Mouse (Mus musculus): ENCODE measurements around the gene Txk. TPM values are rescaled to one million over a fixed set of nuclear protein-coding genes. Genes with fewer than 3 reads are reported as not detected.

Gene Txk
- polyA plus RNA-seq, 1 experiment from 2014 or later: 0.07 TPM

- 92% methylated on average over 9 of the region's 9 CpGs for WGBS
- no peak for ATAC-seq
Observed at GRCm38 (mm10) chr5:72709976-72710375, 42.6 kb downstream of the Txk start.

GRCm38 (mm10) chr5:72709451-72709850 is 43.1 kb downstream of the Txk start:
- Histone ChIP-seq H3K9ac (replicated peaks) (no peak overlapping the region), H3K27ac (no peak overlapping the region), H3K4me3 (replicated peaks) (no peak overlapping the region), H3K36me3 (no peaks in the 10 kb centered on the region), H3K27me3 (no peaks in the 10 kb centered on the region), H3K4me2 (replicated peaks) (no peak overlapping the region), H3K4me1 (replicated peaks) (no peaks in the 10 kb centered on the region), H3K9me3 (no peaks in the 10 kb centered on the region)
- 92% methylated on average over 13 of the region's 13 CpGs for WGBS
- no peak for ATAC-seq

More at GRCm38 (mm10) chr5:72709976-72710375, 42.6 kb downstream of the Txk start:
- no peaks in the 10 kb centered on the region for H3K9me3 ChIP-seq
- H3K27me3 ChIP-seq: no peaks in the 10 kb centered on the region
- H3K27ac ChIP-seq: no peak overlapping the region
- no peak overlapping the region for H3K4me2 ChIP-seq (replicated peaks)
- H3K4me3 ChIP-seq (replicated peaks): no peak overlapping the region
- no peaks in the 10 kb centered on the region for H3K4me1 ChIP-seq (replicated peaks)
- H3K9ac ChIP-seq (replicated peaks): no peak overlapping the region
- H3K36me3 ChIP-seq: no peaks in the 10 kb centered on the region

- Histone ChIP-seq H3K27ac (no peak overlapping the region), H3K4me1 (replicated peaks) (no peaks in the 10 kb centered on the region), H3K27me3 (no peaks in the 10 kb centered on the region), H3K9me3 (no peaks in the 10 kb centered on the region), H3K4me2 (replicated peaks) (no peak overlapping the region), H3K36me3 (no peaks in the 10 kb centered on the region), H3K9ac (replicated peaks) (no peak overlapping the region), H3K4me3 (replicated peaks) (no peak overlapping the region)
- ATAC-seq: no peak
- WGBS: 65% methylated on average over 10 of the region's 10 CpGs
Observed at GRCm38 (mm10) chr5:72706722-72707121, 45.9 kb downstream of the Txk start.

- no peaks in the 10 kb centered on the region for H3K4me1 ChIP-seq (replicated peaks)
- H3K27me3 ChIP-seq: no peaks in the 10 kb centered on the region
- H3K27ac ChIP-seq: no peak overlapping the region
- no peak overlapping the region for H3K4me3 ChIP-seq (replicated peaks)
- no peaks in the 10 kb centered on the region for H3K9me3 ChIP-seq
- no peak overlapping the region for H3K9ac ChIP-seq (replicated peaks)
- no peaks in the 10 kb centered on the region for H3K36me3 ChIP-seq
- no peak overlapping the region for H3K4me2 ChIP-seq (replicated peaks)
- WGBS: 44% methylated on average over 10 of the region's 10 CpGs
- no peak for ATAC-seq
Observed at GRCm38 (mm10) chr5:72706095-72706494, 46.5 kb downstream of the Txk start.

DNA sequence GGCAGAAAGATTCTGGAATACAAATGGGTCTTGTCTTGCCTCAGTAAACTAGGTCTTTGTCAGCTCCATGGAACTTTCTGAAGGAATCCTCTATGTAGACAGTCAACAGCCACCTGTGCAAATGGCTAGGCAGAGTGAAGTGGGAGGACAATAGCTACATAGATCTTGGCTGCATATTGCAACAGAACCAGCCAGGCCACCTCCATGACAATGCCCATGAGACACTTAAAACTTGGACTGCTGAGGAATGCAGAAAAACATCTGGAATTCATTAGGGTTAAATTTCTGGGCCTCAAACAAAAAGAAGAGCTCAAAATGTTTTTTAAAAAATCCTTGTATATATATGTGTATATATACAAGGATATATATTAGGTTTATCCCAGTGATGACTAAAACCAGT is 50.4 kb downstream of the Txk start:
- no peak for ATAC-seq
- no peak overlapping the region for H3K9ac ChIP-seq (replicated peaks)
- H3K27ac ChIP-seq: no peak overlapping the region
- no peak overlapping the region for H3K4me3 ChIP-seq (replicated peaks)
- H3K4me2 ChIP-seq (replicated peaks): no peak overlapping the region
- no peaks in the 10 kb centered on the region for H3K9me3 ChIP-seq
- no peaks in the 10 kb centered on the region for H3K27me3 ChIP-seq
- H3K36me3 ChIP-seq: no peaks in the 10 kb centered on the region
- peaks cover 11% of the 10 kb centered on the region for H3K4me1 ChIP-seq (replicated peaks)

- Histone ChIP-seq H3K4me1 (replicated peaks) (peaks cover 11% of the 10 kb centered on the region), H3K27ac (no peak overlapping the region), H3K4me2 (replicated peaks) (no peak overlapping the region), H3K4me3 (replicated peaks) (no peak overlapping the region), H3K27me3 (no peaks in the 10 kb centered on the region), H3K9ac (replicated peaks) (no peak overlapping the region), H3K36me3 (no peaks in the 10 kb centered on the region), H3K9me3 (no peaks in the 10 kb centered on the region)
- WGBS: 8% methylated on average over 2 of the region's 2 CpGs
- 0 out of 2 replicates have a peak, but pooled peaks have one; percentile 37 for ATAC-seq
Observed at GRCm38 (mm10) chr5:72699500-72699818, 53.1 kb downstream of the Txk start.

GRCm38 (mm10) chr5:72698818-72699499 is 53.6 kb downstream of the Txk start:
- ATAC-seq: peak; percentile 68; the same call in 1 of the 2 replicates

DNA sequence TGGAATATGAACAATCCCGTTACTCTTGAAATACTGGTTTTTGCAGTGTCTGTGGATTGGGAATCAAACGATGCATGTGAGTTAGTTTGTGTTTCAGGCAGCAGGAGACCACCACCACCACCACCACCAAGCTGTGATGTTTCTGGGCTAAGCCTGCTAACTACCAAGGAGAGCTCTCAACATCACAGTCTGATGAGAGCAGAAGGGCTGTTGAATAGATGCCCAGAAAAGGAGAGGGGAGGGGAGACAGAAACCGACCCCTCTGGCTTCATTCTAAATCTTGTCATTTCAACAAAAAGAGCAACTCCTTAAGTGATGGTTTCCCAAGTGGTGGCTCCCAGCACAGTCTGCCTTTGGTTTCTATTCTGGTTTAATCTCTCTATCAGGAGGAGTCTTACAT is 54.2 kb downstream of the Txk start:
- no peak overlapping the region for H3K4me2 ChIP-seq (replicated peaks)
- WGBS: 57% methylated on average over 3 of the region's 3 CpGs
- H3K9ac ChIP-seq (replicated peaks): no peak overlapping the region
- H3K36me3 ChIP-seq: no peaks in the 10 kb centered on the region
- H3K4me1 ChIP-seq (replicated peaks): peaks cover 11% of the 10 kb centered on the region
- ATAC-seq: 0 out of 2 replicates have a peak, but pooled peaks have one; percentile 43
- no peaks in the 10 kb centered on the region for H3K9me3 ChIP-seq
- no peak overlapping the region for H3K4me3 ChIP-seq (replicated peaks)
- H3K27me3 ChIP-seq: no peaks in the 10 kb centered on the region
- no peak overlapping the region for H3K27ac ChIP-seq

More at GRCm38 (mm10) chr5:72698818-72699499, 53.6 kb downstream of the Txk start:
- H3K4me1 ChIP-seq (replicated peaks): peaks cover 11% of the 10 kb centered on the region
- WGBS: 51% methylated on average over 7 of the region's 7 CpGs
- no peaks in the 10 kb centered on the region for H3K36me3 ChIP-seq
- H3K27ac ChIP-seq: no peak overlapping the region
- H3K4me2 ChIP-seq (replicated peaks): no peak overlapping the region
- no peaks in the 10 kb centered on the region for H3K27me3 ChIP-seq
- H3K4me3 ChIP-seq (replicated peaks): no peak overlapping the region
- H3K9ac ChIP-seq (replicated peaks): no peak overlapping the region
- H3K9me3 ChIP-seq: no peaks in the 10 kb centered on the region

DNA sequence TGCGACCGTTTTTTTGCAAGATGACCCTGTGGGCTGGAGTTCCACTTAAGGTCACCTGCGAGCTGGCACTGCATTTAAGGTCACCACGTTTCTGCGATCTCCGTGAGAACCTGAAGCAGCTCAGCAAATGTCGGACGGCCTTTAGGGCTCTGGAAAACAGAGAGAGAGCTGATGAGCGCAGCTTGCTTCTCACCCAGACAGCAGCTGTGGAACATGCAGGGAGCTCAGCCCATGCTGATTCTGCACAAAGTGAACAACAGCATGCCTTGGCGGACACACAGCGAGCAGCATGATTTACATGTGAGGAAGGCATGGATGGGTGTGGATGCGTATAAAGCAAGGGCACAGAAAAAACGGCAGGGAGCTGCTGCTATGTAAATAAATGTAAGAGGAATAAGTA is 56.1 kb downstream of the Txk start:
- Histone ChIP-seq H3K27ac (no peak overlapping the region), H3K4me1 (replicated peaks) (peaks cover 11% of the 10 kb centered on the region), H3K4me3 (replicated peaks) (no peak overlapping the region), H3K36me3 (no peaks in the 10 kb centered on the region), H3K9ac (replicated peaks) (no peak overlapping the region), H3K4me2 (replicated peaks) (no peak overlapping the region), H3K9me3 (no peaks in the 10 kb centered on the region), H3K27me3 (no peaks in the 10 kb centered on the region)
- ATAC-seq: no peak
- WGBS: 81% methylated on average over 13 of the region's 13 CpGs

- no peak overlapping the region for H3K4me3 ChIP-seq (replicated peaks)
- ATAC-seq: no peak
- no peak overlapping the region for H3K9ac ChIP-seq (replicated peaks)
- H3K9me3 ChIP-seq: no peaks in the 10 kb centered on the region
- no peaks in the 10 kb centered on the region for H3K27me3 ChIP-seq
- H3K4me2 ChIP-seq (replicated peaks): no peak overlapping the region
- H3K36me3 ChIP-seq: no peaks in the 10 kb centered on the region
- H3K27ac ChIP-seq: no peak overlapping the region
- WGBS: 89% methylated on average over 2 of the region's 2 CpGs
- H3K4me1 ChIP-seq (replicated peaks): peaks cover 11% of the 10 kb centered on the region
Observed at GRCm38 (mm10) chr5:72694684-72695083, 57.9 kb downstream of the Txk start.

DNA sequence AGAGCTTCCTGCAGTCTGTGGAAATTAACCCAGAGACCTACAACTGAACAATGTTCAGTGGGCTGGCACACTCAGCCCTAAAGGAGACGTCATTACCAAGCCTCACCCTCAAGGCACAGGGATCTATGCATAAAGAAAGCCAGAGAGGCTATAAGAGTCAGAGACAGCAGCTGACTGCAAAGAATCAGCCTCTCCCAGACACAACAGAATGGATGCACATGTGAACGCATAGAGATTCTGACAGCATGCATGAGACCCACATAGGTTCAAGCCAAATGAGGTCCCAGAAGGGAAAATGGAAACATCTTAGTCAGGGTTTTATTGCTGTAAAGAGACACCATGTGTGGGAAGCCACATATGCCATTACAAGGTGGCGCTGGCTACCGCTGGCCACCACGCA is 62.1 kb downstream of the Txk start:
- Histone ChIP-seq H3K9me3 (0 out of 2 replicates have a peak, but pooled peaks cover 4% of the 10 kb centered on the region), H3K27ac (no peak overlapping the region), H3K36me3 (no peaks in the 10 kb centered on the region), H3K4me3 (replicated peaks) (no peak overlapping the region), H3K4me2 (replicated peaks) (no peak overlapping the region), H3K4me1 (replicated peaks) (no peaks in the 10 kb centered on the region), H3K27me3 (no peaks in the 10 kb centered on the region), H3K9ac (replicated peaks) (no peak overlapping the region)
- 86% methylated on average over 5 of the region's 5 CpGs for WGBS
- no peak for ATAC-seq

DNA sequence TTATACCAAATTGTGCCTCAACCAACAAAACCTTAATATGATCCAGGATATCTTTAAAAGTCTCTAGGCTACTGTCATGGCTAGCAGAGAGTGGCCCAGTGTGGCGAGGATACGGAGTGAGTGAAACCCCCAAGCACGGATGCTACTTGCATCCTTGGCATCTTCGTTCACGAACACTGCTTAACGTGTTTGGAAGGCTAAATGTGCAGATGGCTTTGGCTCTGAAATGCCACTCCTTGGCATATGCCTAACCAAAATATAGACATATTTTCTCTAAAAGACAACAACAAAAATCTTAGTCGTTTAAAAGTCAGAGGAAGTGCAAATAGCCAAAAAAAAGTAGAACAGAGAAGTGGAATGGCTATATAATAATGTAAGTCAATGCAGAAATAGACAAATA is 63.0 kb downstream of the Txk start:
- Histone ChIP-seq H3K9me3 (0 out of 2 replicates have a peak, but pooled peaks cover 4% of the 10 kb centered on the region), H3K4me1 (replicated peaks) (no peaks in the 10 kb centered on the region), H3K4me3 (replicated peaks) (no peak overlapping the region), H3K9ac (replicated peaks) (no peak overlapping the region), H3K4me2 (replicated peaks) (no peak overlapping the region), H3K27me3 (no peaks in the 10 kb centered on the region), H3K36me3 (no peaks in the 10 kb centered on the region), H3K27ac (no peak overlapping the region)
- 92% methylated on average over 7 of the region's 7 CpGs for WGBS
- ATAC-seq: no peak

GRCm38 (mm10) chr5:72681451-72681850 is 71.1 kb downstream of the Txk start:
- H3K9me3 ChIP-seq: peaks cover 5% of the 10 kb centered on the region
- H3K4me2 ChIP-seq (replicated peaks): no peak overlapping the region
- H3K9ac ChIP-seq (replicated peaks): no peak overlapping the region
- H3K4me1 ChIP-seq (replicated peaks): no peaks in the 10 kb centered on the region
- no peaks in the 10 kb centered on the region for H3K27me3 ChIP-seq
- no peak for ATAC-seq
- H3K36me3 ChIP-seq: no peaks in the 10 kb centered on the region
- H3K27ac ChIP-seq: no peak overlapping the region
- H3K4me3 ChIP-seq (replicated peaks): no peak overlapping the region
- WGBS: 89% methylated on average over 6 of the region's 6 CpGs

Data from midbrain, embryonic 13.5 days (tissue).